Comparison of ENCODE assay signal across 8 mouse cellular contexts in genomic region chr9:44605616-44606165, GRCm38 (mm10). TPM values are rescaled to one million over a fixed set of nuclear protein-coding genes. Genes with fewer than 3 reads are reported as not detected.
A peak's percentile ranks its signal among the peaks of the same experiment; 100 is the strongest.
DNase-seq lines count a peak whose midpoint lies in the region; ATAC-seq and TF ChIP-seq lines count a peak whose summit lies in the region.

No protein-coding gene starts in this region.

- H3K4me1 ChIP-seq in kidney, postnatal 0 days (replicated peaks; ENCODE audit: insufficient read depth, low read length), result peaks cover 14% of the 10 kb centered on the region
- peaks cover 38% of the 10 kb centered on the region for H3K4me1 ChIP-seq in forebrain, embryonic 16.5 days (replicated peaks; ENCODE audit: control insufficient read depth, insufficient read depth, low read length)
- H3K4me1 ChIP-seq in liver, embryonic 15.5 days (replicated peaks), result peaks cover 41% of the 10 kb centered on the region
- H3K4me1 ChIP-seq in stomach, embryonic 14.5 days (ENCODE audit: control insufficient read depth, insufficient read depth, low read length), result peaks cover 17% of the 10 kb centered on the region

- H3K9me3 ChIP-seq in kidney, postnatal 0 days (replicated peaks; ENCODE audit: low read length), result no peaks in the 10 kb centered on the region
- H3K9me3 ChIP-seq in forebrain, embryonic 16.5 days (ENCODE audit: control insufficient read depth, low read length), result no peaks in the 10 kb centered on the region
- no peaks in the 10 kb centered on the region for H3K9me3 ChIP-seq in liver, embryonic 15.5 days (replicated peaks)
- no peaks in the 10 kb centered on the region for H3K9me3 ChIP-seq in stomach, embryonic 14.5 days (ENCODE audit: control insufficient read depth, low read depth, low read length)

- DNase-seq in kidney, postnatal 0 days (ENCODE audit: low spot score), result peak; percentile 71
- DNase-seq in kidney, adult 8-10 months, result no peak
- DNase-seq in ZHBTc4 (ENCODE audit: low read depth, low spot score), result peak; percentile 43
- DNase-seq in adrenal gland, postnatal 25 days, result no peak
- DNase-seq in left cerebral cortex, postnatal 10 days (ENCODE audit: extremely low spot score in 1 of 2, low spot score in 2 of 2), result no peak

- no peaks in the 10 kb centered on the region for H3K27me3 ChIP-seq in kidney, postnatal 0 days (ENCODE audit: insufficient read depth, low read length)
- H3K27me3 ChIP-seq in forebrain, embryonic 16.5 days (replicated peaks; ENCODE audit: control insufficient read depth, insufficient read depth, low read length), result no peaks in the 10 kb centered on the region
- no peaks in the 10 kb centered on the region for H3K27me3 ChIP-seq in liver, embryonic 15.5 days
- H3K27me3 ChIP-seq in stomach, embryonic 14.5 days (ENCODE audit: control insufficient read depth, insufficient read depth, low read length), result no peaks in the 10 kb centered on the region

- H3K36me3 ChIP-seq in kidney, postnatal 0 days (ENCODE audit: insufficient read depth, low read length), result peaks cover 14% of the 10 kb centered on the region; the same call in 1 of the 2 replicates
- peaks cover 10% of the 10 kb centered on the region for H3K36me3 ChIP-seq in forebrain, embryonic 16.5 days (ENCODE audit: control insufficient read depth, insufficient read depth)
- H3K36me3 ChIP-seq in liver, embryonic 15.5 days (replicated peaks), result peaks cover 38% of the 10 kb centered on the region
- H3K36me3 ChIP-seq in stomach, embryonic 14.5 days (ENCODE audit: control insufficient read depth, insufficient read depth, low read length), result peaks cover 28% of the 10 kb centered on the region

- no peak for ATAC-seq in kidney, postnatal 0 days (replicated peaks; ENCODE audit: low FRiP score, low read depth)
- no peak for ATAC-seq in forebrain, embryonic 16.5 days
- 0 out of 2 replicates have a peak, but pooled peaks have one; percentile 1 for ATAC-seq in liver, embryonic 15.5 days (ENCODE audit: insufficient read depth)
- ATAC-seq in stomach, embryonic 14.5 days (ENCODE audit: insufficient number of reproducible peaks, insufficient read depth, low FRiP score, low read depth), result no peak

- under 1% methylated on average over 13 of the region's 13 CpGs for WGBS in kidney, postnatal 0 days
- WGBS in forebrain, embryonic 16.5 days, result under 1% methylated on average over 13 of the region's 13 CpGs
- WGBS in liver, embryonic 15.5 days (ENCODE audit: insufficient replicate concordance), result under 1% methylated on average over 13 of the region's 13 CpGs
- under 1% methylated on average over 13 of the region's 13 CpGs for WGBS in stomach, embryonic 14.5 days

- intact Hi-C loops in left cerebral cortex, postnatal 10 days (cut with DNase I), result no loop called here

- no peak for TF ChIP-seq CTCF in kidney, postnatal 0 days (IDR thresholded peaks at IDR 0.05; ENCODE audit: low read depth)

- H3K9ac ChIP-seq in kidney, postnatal 0 days (ENCODE audit: low read depth, low read length), result peak overlapping the region; percentile 98
- H3K9ac ChIP-seq in forebrain, embryonic 16.5 days (replicated peaks; ENCODE audit: low read depth, low read length), result peak overlapping the region; percentile 100
- H3K9ac ChIP-seq in liver, embryonic 15.5 days, result peak overlapping the region; percentile 100
- H3K9ac ChIP-seq in stomach, embryonic 14.5 days (replicated peaks; ENCODE audit: low read depth, low read length), result peak overlapping the region; percentile 100

- peak overlapping the region; percentile 99 for H3K27ac ChIP-seq in kidney, postnatal 0 days
- H3K27ac ChIP-seq in forebrain, embryonic 16.5 days (ENCODE audit: low read length), result peak overlapping the region; percentile 99
- H3K27ac ChIP-seq in liver, embryonic 15.5 days (replicated peaks), result peak overlapping the region; percentile 97
- peak overlapping the region; percentile 99 for H3K27ac ChIP-seq in stomach, embryonic 14.5 days (ENCODE audit: low read length)

- H3K4me3 ChIP-seq in kidney, postnatal 0 days (replicated peaks; ENCODE audit: low read depth, low read length), result peak overlapping the region; percentile 92
- H3K4me3 ChIP-seq in forebrain, embryonic 16.5 days (replicated peaks; ENCODE audit: low read length), result peak overlapping the region; percentile 99
- H3K4me3 ChIP-seq in liver, embryonic 15.5 days (replicated peaks), result peak overlapping the region; percentile 100
- peak overlapping the region; percentile 99 for H3K4me3 ChIP-seq in stomach, embryonic 14.5 days (ENCODE audit: low read depth, low read length)

- H3K4me2 ChIP-seq in kidney, postnatal 0 days (ENCODE audit: low read length), result peak overlapping the region; percentile 73
- H3K4me2 ChIP-seq in forebrain, embryonic 16.5 days (ENCODE audit: low read length), result peak overlapping the region; percentile 51
- H3K4me2 ChIP-seq in liver, embryonic 15.5 days, result peak overlapping the region; percentile 87
- peak overlapping the region; percentile 83 for H3K4me2 ChIP-seq in stomach, embryonic 14.5 days (replicated peaks; ENCODE audit: low read depth, low read length)

RNA-seq across cellular contexts. Expression of gene Ddx6, which starts 1.0 kb away (rescaled TPM):
- 13.8 and 14.9 TPM in 2 replicates for polyA plus RNA-seq in kidney, postnatal 0 days (2015; fragmentation: Nextera tagmentation; extraction: Ambion mirVana)
- 21.2 and 22.8 TPM in 2 replicates for polyA plus RNA-seq in forebrain, embryonic 16.5 days (2015; fragmentation: Nextera tagmentation; extraction: Ambion mirVana)
- 6.1 and 6.6 TPM in 2 replicates for polyA plus RNA-seq in liver, embryonic 15.5 days (2015; fragmentation: Nextera tagmentation; extraction: Ambion mirVana)
- 31.1 and 39.0 TPM in 2 replicates for polyA plus RNA-seq in stomach, embryonic 14.5 days (2014; fragmentation: Nextera tagmentation; extraction: Ambion mirVana)
- total RNA-seq in adrenal gland, postnatal 25 days (2021), result 126 and 145 TPM in 2 replicates
- total RNA-seq in left cerebral cortex, postnatal 10 days (2021), result 100 to 1,000 TPM; 114 to 115 TPM

RNA-seq across cellular contexts. Expression of gene Cxcr5, which starts 44.0 kb away (rescaled TPM):
- polyA plus RNA-seq in kidney, postnatal 0 days (2015; fragmentation: Nextera tagmentation; extraction: Ambion mirVana), result 0.05 TPM in 1 of 2 replicates, not detected in the other
- not detected in 2 replicates for polyA plus RNA-seq in forebrain, embryonic 16.5 days (2015; fragmentation: Nextera tagmentation; extraction: Ambion mirVana)
- 0.13 TPM in 1 of 2 replicates, not detected in the other for polyA plus RNA-seq in liver, embryonic 15.5 days (2015; fragmentation: Nextera tagmentation; extraction: Ambion mirVana)
- polyA plus RNA-seq in stomach, embryonic 14.5 days (2014; fragmentation: Nextera tagmentation; extraction: Ambion mirVana), result 0.13 and 0.27 TPM in 2 replicates
- total RNA-seq in adrenal gland, postnatal 25 days (2021), result 0.18 TPM in 1 of 2 replicates, not detected in the other
- not detected for total RNA-seq in left cerebral cortex, postnatal 10 days (2021)

Comparison
In these comparisons a context has a peak if more than half of its experiments do, and no peak if none do; other contexts are left out.
1. DNase-seq: peak in kidney, postnatal 0 days (single experiment) and ZHBTc4 (single experiment); none in kidney, adult 8-10 months (0 of 2), adrenal gland, postnatal 25 days (single experiment) and left cerebral cortex, postnatal 10 days (0 of 2).
2. Peak in every context shown above with its lines, with median percentiles within 50 percentile points of each other: H3K27ac ChIP-seq, H3K4me2 ChIP-seq, H3K4me3 ChIP-seq and H3K9ac ChIP-seq.